Mouse (Mus musculus) monocyte, adult 2 months (primary cell): ENCODE data around the gene Grin2c.

Source experiments
- DNase-seq, 2 experiments: peaks; one replicate each; pipeline ENCODE4 v3.0.0; 2022; ENCODE audit warnings: low spot score in 2 of 2, low read depth in 1 of 2

The Grin2c gene

GRCm38 (mm10) chr11:115232889-115233288 is 34.2 kb downstream of the Grin2c start:
- no peak for DNase-seq

GRCm38 (mm10) chr11:115231924-115232323 is 35.1 kb downstream of the Grin2c start:
- no peak for DNase-seq

GRCm38 (mm10) chr11:115231168-115231915 is 35.7 kb downstream of the Grin2c start:
- no peak for DNase-seq

- DNase-seq = no peak
Measured at GRCm38 (mm10) chr11:115229021-115229930, 37.8 kb downstream of the Grin2c start.

GRCm38 (mm10) chr11:115228430-115228829 is 38.6 kb downstream of the Grin2c start:
- no peak for DNase-seq

- DNase-seq = no peak
Measured at GRCm38 (mm10) chr11:115227640-115228039, 39.4 kb downstream of the Grin2c start.

GRCm38 (mm10) chr11:115226811-115227491 is 40.1 kb downstream of the Grin2c start:
- DNase-seq = no peak

GRCm38 (mm10) chr11:115225301-115225700 is 41.7 kb downstream of the Grin2c start:
- no peak for DNase-seq

GRCm38 (mm10) chr11:115224889-115225288 is 42.2 kb downstream of the Grin2c start:
- no peak for DNase-seq

- no peak for DNase-seq
Measured at GRCm38 (mm10) chr11:115223877-115224276, 43.2 kb downstream of the Grin2c start.

- DNase-seq = no peak
Measured at GRCm38 (mm10) chr11:115223451-115223850, 43.6 kb downstream of the Grin2c start.

GRCm38 (mm10) chr11:115222570-115222969 is 44.5 kb downstream of the Grin2c start:
- no peak for DNase-seq

- no peak for DNase-seq
Measured at GRCm38 (mm10) chr11:115222077-115222476, 45.0 kb downstream of the Grin2c start.

GRCm38 (mm10) chr11:115219685-115220084 is 47.4 kb downstream of the Grin2c start:
- DNase-seq = no peak

- peak in 1 of 2 experiments; percentile 24 for DNase-seq
Measured at GRCm38 (mm10) chr11:115219263-115219662, 47.8 kb downstream of the Grin2c start.

GRCm38 (mm10) chr11:115217439-115218410 is 49.3 kb downstream of the Grin2c start:
- no peak for DNase-seq

GRCm38 (mm10) chr11:115215123-115215522 is 51.9 kb downstream of the Grin2c start:
- no peak for DNase-seq

- DNase-seq = no peak
Measured at GRCm38 (mm10) chr11:115212116-115212515, 54.9 kb downstream of the Grin2c start.

GRCm38 (mm10) chr11:115209958-115210357 is 57.1 kb downstream of the Grin2c start:
- DNase-seq = no peak
